Mouse (Mus musculus): ENCODE measurements at regions not wholly inside any gene's neighbourhood (a gene's known extent, or its start where the extent isn't known, plus 50 kb on each side); places are given as distances from the start of the nearest gene placed in this dataset.

DNA sequence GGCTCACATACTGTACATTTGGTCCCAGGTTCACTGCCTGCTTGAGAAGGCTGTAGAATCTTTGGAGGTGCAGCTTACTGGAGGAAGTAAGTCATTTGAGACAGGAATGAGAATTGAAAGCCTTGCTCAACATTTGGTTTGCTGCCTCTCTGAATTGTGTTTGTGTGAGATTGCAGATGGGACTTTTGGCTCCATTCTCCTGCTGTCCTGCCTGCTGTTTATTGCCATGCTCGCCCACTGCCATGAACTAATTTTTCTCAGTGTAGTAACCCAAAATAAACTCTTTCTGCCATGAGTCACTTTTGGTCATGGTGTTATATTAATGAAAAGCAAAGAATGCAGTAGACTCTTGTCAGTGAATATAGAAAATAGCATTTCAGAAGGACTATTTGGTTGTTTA is 368.1 kb downstream of the Gm8797 start:
- TF ChIP-seq CTCF (IDR thresholded peaks at IDR 0.05; ENCODE audit: control insufficient read depth, insufficient read depth, insufficient replicate concordance, low read depth, low read length) = no peak
- no peak for TF ChIP-seq POLR2A (IDR thresholded peaks at IDR 0.05; ENCODE audit: control insufficient read depth, low read depth, low read length)
